Mouse (Mus musculus) liver, embryonic 13.5 days (tissue): Measurements from ENCODE around the gene Ccnyl1. TPM values are rescaled to one million over a fixed set of nuclear protein-coding genes. Genes with fewer than 3 reads are reported as not detected.
A peak's percentile ranks its signal among the peaks of the same experiment; 100 is the strongest.

Experiments used
- ATAC-seq: fragments of 200-750 bp; cut with Nextera tagmentation; 2 replicates; pipeline ENCODE4 v1.8.0; 2017; ENCODE audit warnings: low read depth, mild to moderate bottlenecking, moderate number of reproducible peaks, moderate library complexity
- DNase-seq: peaks from one replicate; pipeline ENCODE4 v3.0.0; 2022
- H3K27ac ChIP-seq: fragments of 300-500 bp; sonication (generic); 2 replicates; pipeline ENCODE4 v1.5.1; 2015; ENCODE audit warnings: moderate library complexity, mild to moderate bottlenecking, inconsistent platforms
- H3K27me3 ChIP-seq: fragments of 300-500 bp; sonication (generic); 2 replicates; pipeline ENCODE4 v1.6.1; 2015; ENCODE audit warnings: mild to moderate bottlenecking, inconsistent platforms
- H3K36me3 ChIP-seq: fragments of 300-500 bp; sonication (generic); 2 replicates; pipeline ENCODE4 v1.6.1; 2015; ENCODE audit warnings: mild to moderate bottlenecking, inconsistent platforms
- H3K4me1 ChIP-seq: fragments of 300-500 bp; sonication (generic); replicated peaks from 2 replicates; pipeline ENCODE4 v1.6.1; 2015; ENCODE audit warnings: inconsistent platforms
- H3K4me2 ChIP-seq: fragments of 300-500 bp; sonication (generic); 2 replicates; pipeline ENCODE4 v1.6.1; 2015; ENCODE audit warnings: inconsistent platforms, mild to moderate bottlenecking, moderate library complexity
- H3K4me3 ChIP-seq: fragments of 300-500 bp; sonication (generic); replicated peaks from 2 replicates; pipeline ENCODE4 v1.5.1; 2015; ENCODE audit warnings: mild to moderate bottlenecking, inconsistent platforms
- H3K9ac ChIP-seq: fragments of 300-500 bp; sonication (generic); 2 replicates; pipeline ENCODE4 v1.6.1; 2015; ENCODE audit warnings: mild to moderate bottlenecking, inconsistent platforms
- H3K9me3 ChIP-seq: fragments of 300-500 bp; sonication (generic); replicated peaks from 2 replicates; pipeline ENCODE4 v1.6.1; 2016; ENCODE audit warnings: inconsistent platforms
- WGBS: fragments of 180-500 bp; shearing (Covaris S2); methylation state at CpG from one replicate; pipeline ENCODE4 v1.1.7; 2015; ENCODE audit not compliant: insufficient replicate concordance; 5-methylcytosine and 5-hydroxymethylcytosine counted together
- polyA plus RNA-seq: library from polyadenylated mRNA; unstranded; fragments of >200 nt; fragmentation: Nextera tagmentation; extraction: Ambion mirVana; gene quantifications from 2 replicates; pipeline ENCODE4 v1.2.1, GENCODE M21; 2015

The Ccnyl1 gene
- polyA plus RNA-seq, 1 experiment from 2014 or later, result 1.1 TPM

- Histone ChIP-seq H3K9ac (no peak overlapping the region), H3K27me3 (no peaks in the 10 kb centered on the region)
- WGBS, result 81% methylated on average over 5 of the region's 5 CpGs
Measured at GRCm38 (mm10) chr1:64673931-64674330, 16.3 kb upstream of the Ccnyl1 start.

GRCm38 (mm10) chr1:64676060-64676839 lies 14.0 kb upstream of the Ccnyl1 start:
- H3K4me2 ChIP-seq, result no peak overlapping the region
- no peaks in the 10 kb centered on the region for H3K9me3 ChIP-seq
- WGBS, result 67% methylated on average over 6 of the region's 6 CpGs
- H3K9ac ChIP-seq, result no peak overlapping the region
- H3K36me3 ChIP-seq, result no peaks in the 10 kb centered on the region
- no peak overlapping the region for H3K4me3 ChIP-seq
- no peak overlapping the region for H3K27ac ChIP-seq
- peaks cover 5% of the 10 kb centered on the region for H3K4me1 ChIP-seq
- no peak for DNase-seq
- no peaks in the 10 kb centered on the region for H3K27me3 ChIP-seq
- no peak for ATAC-seq

More at GRCm38 (mm10) chr1:64673931-64674330, 16.3 kb upstream of the Ccnyl1 start:
- Histone ChIP-seq H3K27ac (no peak overlapping the region), H3K9me3 (no peaks in the 10 kb centered on the region), H3K4me3 (no peak overlapping the region), H3K4me1 (no peaks in the 10 kb centered on the region), H3K4me2 (no peak overlapping the region), H3K36me3 (no peaks in the 10 kb centered on the region)
- ATAC-seq (no peak), DNase-seq (no peak)

- ATAC-seq, result peak; percentile 77
- Histone ChIP-seq H3K4me2 (no peak overlapping the region), H3K4me3 (no peak overlapping the region), H3K9me3 (no peaks in the 10 kb centered on the region), H3K27ac (no peak overlapping the region; the same call in 1 of the 2 replicates), H3K27me3 (no peaks in the 10 kb centered on the region), H3K9ac (peak overlapping the region; percentile 4; the same call in 1 of the 2 replicates), H3K36me3 (no peaks in the 10 kb centered on the region; the same call in 1 of the 2 replicates), H3K4me1 (peaks cover 23% of the 10 kb centered on the region)
- DNase-seq, result no peak
- WGBS, result 19% methylated on average over 3 of the region's 3 CpGs
Measured at GRCm38 (mm10) chr1:64681499-64681898, 8.8 kb upstream of the Ccnyl1 start.

- 84% methylated on average over 3 of the region's 3 CpGs for WGBS
- no peak for ATAC-seq
- Histone ChIP-seq H3K4me3 (no peak overlapping the region), H3K27me3 (no peaks in the 10 kb centered on the region), H3K36me3 (no peaks in the 10 kb centered on the region; the same call in 1 of the 2 replicates), H3K9ac (no peak overlapping the region), H3K4me1 (peaks cover 28% of the 10 kb centered on the region), H3K27ac (no peak overlapping the region), H3K4me2 (no peak overlapping the region), H3K9me3 (no peaks in the 10 kb centered on the region)
- DNase-seq, result no peak
Measured at GRCm38 (mm10) chr1:64683039-64683438, 7.2 kb upstream of the Ccnyl1 start.

- Histone ChIP-seq H3K9ac (no peak overlapping the region), H3K9me3 (no peaks in the 10 kb centered on the region), H3K4me3 (no peak overlapping the region), H3K27me3 (no peaks in the 10 kb centered on the region), H3K36me3 (no peaks in the 10 kb centered on the region; the same call in 1 of the 2 replicates), H3K27ac (no peak overlapping the region), H3K4me2 (no peak overlapping the region), H3K4me1 (peaks cover 40% of the 10 kb centered on the region)
- WGBS, result 26% methylated on average over 2 of the region's 2 CpGs
- peak; percentile 87 for ATAC-seq
- DNase-seq, result peak; percentile 47
Measured at GRCm38 (mm10) chr1:64684440-64684839, 5.8 kb upstream of the Ccnyl1 start.

GRCm38 (mm10) chr1:64688046-64688445 lies 2.2 kb upstream of the Ccnyl1 start:
- no peak overlapping the region for H3K27ac ChIP-seq
- ATAC-seq (no peak), DNase-seq (no peak)
- WGBS, result 83% methylated on average over 4 of the region's 4 CpGs
- no peak overlapping the region for H3K4me3 ChIP-seq
- no peaks in the 10 kb centered on the region for H3K27me3 ChIP-seq
- no peak overlapping the region for H3K4me2 ChIP-seq
- H3K9me3 ChIP-seq, result no peaks in the 10 kb centered on the region
- no peaks in the 10 kb centered on the region; the same call in 1 of the 2 replicates for H3K36me3 ChIP-seq
- no peak overlapping the region for H3K9ac ChIP-seq
- peaks cover 49% of the 10 kb centered on the region for H3K4me1 ChIP-seq

- peak overlapping the region; percentile 85 for H3K27ac ChIP-seq
- H3K36me3 ChIP-seq, result no peaks in the 10 kb centered on the region
- no peaks in the 10 kb centered on the region for H3K9me3 ChIP-seq
- 16% methylated on average over 9 of the region's 9 CpGs for WGBS
- H3K9ac ChIP-seq, result peak overlapping the region; percentile 86
- peak overlapping the region; percentile 75 for H3K4me3 ChIP-seq
- peaks cover 40% of the 10 kb centered on the region for H3K4me1 ChIP-seq
- no peak for ATAC-seq
- no peaks in the 10 kb centered on the region for H3K27me3 ChIP-seq
- DNase-seq, result no peak
- H3K4me2 ChIP-seq, result peak overlapping the region; percentile 92
Measured at GRCm38 (mm10) chr1:64689561-64690212, 568 bp upstream of the Ccnyl1 start.

- peak overlapping the region; percentile 98 for H3K4me2 ChIP-seq
- H3K36me3 ChIP-seq, result no peaks in the 10 kb centered on the region
- H3K27me3 ChIP-seq, result no peaks in the 10 kb centered on the region
- DNase-seq, result no peak
- peak overlapping the region; percentile 90 for H3K9ac ChIP-seq
- H3K4me1 ChIP-seq, result peaks cover 37% of the 10 kb centered on the region
- ATAC-seq, result peak; percentile 5
- H3K9me3 ChIP-seq, result no peaks in the 10 kb centered on the region
- peak overlapping the region; percentile 83 for H3K27ac ChIP-seq
- peak overlapping the region; percentile 89 for H3K4me3 ChIP-seq
- WGBS, result under 1% methylated on average over 54 of the region's 55 CpGs
Measured at GRCm38 (mm10) chr1:64691121-64691551, 881 bp downstream of the Ccnyl1 start.

- no peaks in the 10 kb centered on the region for H3K9me3 ChIP-seq
- peaks cover 37% of the 10 kb centered on the region for H3K4me1 ChIP-seq
- ATAC-seq (no peak), DNase-seq (no peak)
- H3K9ac ChIP-seq, result peak overlapping the region; percentile 90
- no peak overlapping the region for H3K27ac ChIP-seq
- 4% methylated on average over 9 of the region's 9 CpGs for WGBS
- no peaks in the 10 kb centered on the region for H3K27me3 ChIP-seq
- peak overlapping the region; percentile 89 for H3K4me3 ChIP-seq
- no peaks in the 10 kb centered on the region for H3K36me3 ChIP-seq
- H3K4me2 ChIP-seq, result peak overlapping the region; percentile 98
Measured at GRCm38 (mm10) chr1:64691581-64691980, 1.3 kb downstream of the Ccnyl1 start.

- H3K9me3 ChIP-seq, result no peaks in the 10 kb centered on the region
- H3K4me3 ChIP-seq, result no peak overlapping the region
- H3K4me2 ChIP-seq, result no peak overlapping the region
- H3K4me1 ChIP-seq, result peaks cover 15% of the 10 kb centered on the region
- DNase-seq (no peak), ATAC-seq (no peak)
- no peak overlapping the region for H3K27ac ChIP-seq
- 81% methylated on average over 3 of the region's 3 CpGs for WGBS
- H3K9ac ChIP-seq, result no peak overlapping the region
- no peaks in the 10 kb centered on the region for H3K36me3 ChIP-seq
- H3K27me3 ChIP-seq, result no peaks in the 10 kb centered on the region
Measured at GRCm38 (mm10) chr1:64695156-64695555, 4.9 kb downstream of the Ccnyl1 start.

GRCm38 (mm10) chr1:64701780-64702179 lies 11.5 kb downstream of the Ccnyl1 start:
- peaks cover 6% of the 10 kb centered on the region; the same call in 1 of the 2 replicates for H3K36me3 ChIP-seq
- H3K27me3 ChIP-seq, result no peaks in the 10 kb centered on the region
- no peak overlapping the region for H3K4me2 ChIP-seq
- DNase-seq (no peak), ATAC-seq (no peak)
- no peaks in the 10 kb centered on the region for H3K9me3 ChIP-seq
- H3K4me3 ChIP-seq, result no peak overlapping the region
- no peak overlapping the region for H3K27ac ChIP-seq
- peaks cover 9% of the 10 kb centered on the region for H3K4me1 ChIP-seq
- WGBS, result 66% methylated on average over 3 of the region's 3 CpGs
- H3K9ac ChIP-seq, result no peak overlapping the region
